In the genomic region with DNA sequence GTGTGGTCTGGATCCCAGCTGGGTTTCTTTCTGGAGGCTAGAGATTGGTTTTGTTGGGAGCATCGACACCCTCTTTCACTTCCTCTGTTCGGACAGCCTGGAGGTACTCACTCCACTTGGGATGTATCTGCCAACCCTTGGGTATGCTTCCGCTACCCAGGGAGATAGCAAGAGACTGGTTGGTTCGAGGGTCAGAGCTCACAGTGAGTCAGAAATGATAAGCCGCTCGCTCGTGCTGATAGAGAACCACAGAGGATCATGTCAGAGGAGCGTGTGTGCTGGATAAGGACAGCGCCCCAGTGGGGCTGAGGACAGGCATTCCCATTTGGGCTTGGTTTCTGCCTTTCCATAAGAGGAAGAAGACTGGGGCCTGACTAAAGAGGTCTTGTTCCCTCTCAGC, we compare ENCODE assay signal across 11 mouse cellular contexts. TPM values are rescaled to one million over a fixed set of nuclear protein-coding genes. Genes with fewer than 3 reads are reported as not detected.
DNase-seq lines count a peak whose midpoint lies in the region; ATAC-seq and TF ChIP-seq lines count a peak whose summit lies in the region.
"Had no signal": no experiment of that assay in that cellular context is flagged by ENCODE, and none has a peak within 500 bp of the region (broad histone marks: within the 10 kb centered on the region; RNA-seq: fewer than 3 reads in every experiment).

No protein-coding gene starts in this region.

- TF ChIP-seq POLR2A in MEL (IDR thresholded peaks at IDR 0.05; ENCODE audit: control insufficient read depth in 1 of 2, insufficient read depth in 1 of 2, low read depth in 1 of 2, low read length in 2 of 2, poor library complexity in 1 of 2) = peak in 1 of 2 experiments; percentile 66; a peak in 2 of 4 replicates

- H3K9me3 ChIP-seq in heart, embryonic 12.5 days (replicated peaks) = no peaks in the 10 kb centered on the region
- no peaks in the 10 kb centered on the region for H3K9me3 ChIP-seq in MEL (replicated peaks; ENCODE audit: insufficient read depth, low read length)
- H3K9me3 ChIP-seq in heart, embryonic 15.5 days (replicated peaks) = no peaks in the 10 kb centered on the region
- no peaks in the 10 kb centered on the region for H3K9me3 ChIP-seq in liver, postnatal 0 days (ENCODE audit: low read length)
- H3K9me3 ChIP-seq in hindbrain, embryonic 16.5 days (ENCODE audit: control insufficient read depth, low read length) = no peaks in the 10 kb centered on the region

- no peak for DNase-seq in heart, adult 8-10 months (ENCODE audit: low spot score)
- peak; percentile 95 for DNase-seq in MEL (ENCODE audit: low read depth, low spot score)
- DNase-seq in liver, postnatal 0 days = peak; percentile 54
- no peak for DNase-seq in thymus, postnatal 36 days
- DNase-seq in frontal cortex, postnatal 25 days (ENCODE audit: low spot score in 2 of 2) = no peak
- DNase-seq: gastrocnemius, postnatal 25 days; kidney, adult 2 months had no signal

- 0 out of 2 replicates have a peak overlapping the region, but pooled peaks have one; percentile 3 for H3K4me3 ChIP-seq in heart, embryonic 12.5 days
- peak overlapping the region in 1 of 2 experiments; percentile 3; a peak in 1 of 4 replicates for H3K4me3 ChIP-seq in MEL (ENCODE audit: control insufficient read depth in 1 of 2, insufficient read depth in 1 of 2, low read depth in 2 of 2, low read length in 2 of 2)
- H3K4me3 ChIP-seq in heart, embryonic 15.5 days = no peak overlapping the region
- peak overlapping the region; percentile 17; the same call in 1 of the 2 replicates for H3K4me3 ChIP-seq in liver, postnatal 0 days (ENCODE audit: low read depth, low read length)
- no peak overlapping the region for H3K4me3 ChIP-seq in hindbrain, embryonic 16.5 days (ENCODE audit: low read length)

- peaks cover 36% of the 10 kb centered on the region for H3K4me1 ChIP-seq in heart, embryonic 12.5 days (replicated peaks)
- H3K4me1 ChIP-seq in MEL (ENCODE audit: control insufficient read depth in 1 of 2, insufficient read depth in 2 of 2, low read length in 2 of 2) = peaks cover 20 to 47% of the 10 kb centered on the region in 2 experiments
- peaks cover 26% of the 10 kb centered on the region for H3K4me1 ChIP-seq in heart, embryonic 15.5 days (replicated peaks)
- H3K4me1 ChIP-seq in liver, postnatal 0 days (ENCODE audit: insufficient read depth) = peaks cover 14% of the 10 kb centered on the region
- no peaks in the 10 kb centered on the region; the same call in 1 of the 2 replicates for H3K4me1 ChIP-seq in hindbrain, embryonic 16.5 days (ENCODE audit: control insufficient read depth, insufficient read depth, low read depth, low read length)

- peak; percentile 17 to 53 (median 43); a peak in 5 of 6 replicates for TF ChIP-seq CTCF in MEL (IDR thresholded peaks at IDR 0.05 in 2 of 3, conservative IDR thresholded peaks at IDR 0.05 in 1 of 3; ENCODE audit: control insufficient read depth in 1 of 3, insufficient read depth in 1 of 3, low read depth in 2 of 3, low read length in 3 of 3, poor library complexity in 1 of 3, severe bottlenecking in 1 of 3)
- TF ChIP-seq CTCF in liver, postnatal 0 days (IDR thresholded peaks at IDR 0.05; ENCODE audit: low read depth) = peak; percentile 57

- H3K27ac ChIP-seq in heart, embryonic 12.5 days (ENCODE audit: poor library complexity, severe bottlenecking) = 0 out of 2 replicates have a peak overlapping the region, but pooled peaks have one; percentile 14
- peak overlapping the region; percentile 95 for H3K27ac ChIP-seq in MEL (ENCODE audit: control insufficient read depth, low read depth, low read length)
- H3K27ac ChIP-seq in heart, embryonic 15.5 days = 0 out of 2 replicates have a peak overlapping the region, but pooled peaks have one; percentile 8
- peak overlapping the region; percentile 50 for H3K27ac ChIP-seq in liver, postnatal 0 days (ENCODE audit: low read depth)
- no peak overlapping the region for H3K27ac ChIP-seq in hindbrain, embryonic 16.5 days (ENCODE audit: low read depth, low read length)

- 0 out of 2 replicates have a peak, but pooled peaks cover 9% of the 10 kb centered on the region for H3K27me3 ChIP-seq in heart, embryonic 12.5 days (replicated peaks)
- no peaks in the 10 kb centered on the region for H3K27me3 ChIP-seq in MEL (ENCODE audit: control insufficient read depth in 1 of 2, insufficient read depth in 2 of 2, low read length in 2 of 2)
- 0 out of 2 replicates have a peak, but pooled peaks cover 4% of the 10 kb centered on the region for H3K27me3 ChIP-seq in heart, embryonic 15.5 days
- H3K27me3 ChIP-seq in liver, postnatal 0 days (ENCODE audit: insufficient read depth, low read length) = 0 out of 2 replicates have a peak, but pooled peaks cover 4% of the 10 kb centered on the region
- 0 out of 2 replicates have a peak, but pooled peaks cover 2% of the 10 kb centered on the region for H3K27me3 ChIP-seq in hindbrain, embryonic 16.5 days (replicated peaks; ENCODE audit: control insufficient read depth, insufficient read depth, low read length)

- peak overlapping the region; percentile 50 for H3K4me2 ChIP-seq in heart, embryonic 12.5 days
- peak overlapping the region; percentile 52 for H3K4me2 ChIP-seq in heart, embryonic 15.5 days
- H3K4me2 ChIP-seq in liver, postnatal 0 days (ENCODE audit: low read depth, low read length) = peak overlapping the region; percentile 51
- H3K4me2 ChIP-seq in hindbrain, embryonic 16.5 days (ENCODE audit: low read length) = no peak overlapping the region

- peak; percentile 96 to 97 for TF ChIP-seq EP300 in MEL (IDR thresholded peaks at IDR 0.05; ENCODE audit: low read depth in 1 of 2, low read length in 2 of 2)
- peak; percentile 88 for TF ChIP-seq EP300 in liver, postnatal 0 days (IDR thresholded peaks at IDR 0.05; ENCODE audit: low read depth)

- H3K36me3 ChIP-seq in heart, embryonic 12.5 days = no peaks in the 10 kb centered on the region
- H3K36me3 ChIP-seq in MEL (ENCODE audit: control insufficient read depth in 1 of 2, insufficient read depth in 2 of 2, low read length in 2 of 2) = peaks cover 0 to 35% of the 10 kb centered on the region in 2 experiments; a peak in 2 of 4 replicates
- no peaks in the 10 kb centered on the region for H3K36me3 ChIP-seq in heart, embryonic 15.5 days
- H3K36me3 ChIP-seq in liver, postnatal 0 days (replicated peaks; ENCODE audit: insufficient read depth, low read length) = no peaks in the 10 kb centered on the region
- H3K36me3 ChIP-seq in hindbrain, embryonic 16.5 days (ENCODE audit: control insufficient read depth, insufficient read depth, low read length) = no peaks in the 10 kb centered on the region

- 6% methylated on average over 9 of the region's 9 CpGs for WGBS in heart, embryonic 12.5 days
- WGBS in heart, embryonic 15.5 days = 17% methylated on average over 9 of the region's 9 CpGs
- 28% methylated on average over 9 of the region's 9 CpGs for WGBS in liver, postnatal 0 days (ENCODE audit: insufficient replicate concordance)
- 72% methylated on average over 9 of the region's 9 CpGs for WGBS in hindbrain, embryonic 16.5 days

- TF ChIP-seq RAD21 in MEL (IDR thresholded peaks at IDR 0.05; ENCODE audit: low read depth, low read length) = no peak

- ATAC-seq in heart, embryonic 12.5 days (ENCODE audit: insufficient number of reproducible peaks, low FRiP score) = peak; percentile 38; the same call in 1 of the 2 replicates
- no peak; the same call in 1 of the 2 replicates for ATAC-seq in heart, embryonic 15.5 days (replicated peaks; ENCODE audit: insufficient number of reproducible peaks, insufficient read depth, low FRiP score, low read depth)
- ATAC-seq in liver, postnatal 0 days = peak; percentile 85
- no peak for ATAC-seq in hindbrain, embryonic 16.5 days

- no peaks in the 10 kb centered on the region for H3K79me2 ChIP-seq in MEL (ENCODE audit: control insufficient read depth, insufficient read depth, low read length, poor library complexity)

- peak overlapping the region; percentile 42; the same call in 1 of the 2 replicates for H3K9ac ChIP-seq in heart, embryonic 12.5 days
- H3K9ac ChIP-seq in MEL (ENCODE audit: control insufficient read depth, low read depth, low read length, poor library complexity, severe bottlenecking) = peak overlapping the region; percentile 50
- no peak overlapping the region for H3K9ac ChIP-seq in heart, embryonic 15.5 days
- H3K9ac ChIP-seq in liver, postnatal 0 days (replicated peaks) = peak overlapping the region; percentile 33; the same call in 1 of the 2 replicates
- H3K9ac ChIP-seq in hindbrain, embryonic 16.5 days (ENCODE audit: low read depth, low read length) = no peak overlapping the region

RNA-seq across cellular contexts. Expression of a gene that starts 1.9 kb away (rescaled TPM):
- polyA plus RNA-seq in heart, embryonic 12.5 days (2016; fragmentation: Nextera tagmentation; extraction: Ambion mirVana) = 1.8 and 2.2 TPM in 2 replicates
- under 1 TPM in 3 of 4 experiments, not detected in 1; 0.69 to 0.95 (median 0.85) TPM for total RNA-seq in heart, adult 8-10 months (2022)
- 2.1 and 5.5 TPM in 2 replicates for total RNA-seq in MEL (2012; rRNA removed)
- 1 to 10 TPM in 1 of 2 experiments, not detected in 1; 4.4 TPM for polyA plus RNA-seq in MEL (2012; ENCODE audit: insufficient read depth in 1 of 2, insufficient read length in 2 of 2, low read depth in 1 of 2, low replicate concordance in 2 of 2, missing spikeins in 1 of 2)
- 2.2 and 2.4 TPM in 2 replicates for polyA plus RNA-seq in heart, embryonic 15.5 days (2015; fragmentation: Nextera tagmentation; extraction: Ambion mirVana)
- 0.54 and 0.60 TPM in 2 replicates for polyA plus RNA-seq in liver, postnatal 0 days (2015; fragmentation: Nextera tagmentation; extraction: Ambion mirVana)
- 0.68 and 1.0 TPM in 2 replicates for polyA plus RNA-seq in hindbrain, embryonic 16.5 days (2015; fragmentation: Nextera tagmentation; extraction: Ambion mirVana)
- total RNA-seq: neutrophil, adult 5-6 weeks had no signal

RNA-seq across cellular contexts. Expression of a gene that starts 3.1 kb away (rescaled TPM):
- 0.24 and 0.40 TPM in 2 replicates for polyA plus RNA-seq in heart, embryonic 12.5 days (2016; fragmentation: Nextera tagmentation; extraction: Ambion mirVana)
- total RNA-seq in heart, adult 8-10 months (2022) = not detected
- 0.23 TPM in 1 of 2 replicates, not detected in the other for total RNA-seq in MEL (2012; rRNA removed)
- polyA plus RNA-seq in MEL (2012; ENCODE audit: insufficient read depth in 1 of 2, insufficient read length in 2 of 2, low read depth in 1 of 2, low replicate concordance in 2 of 2, missing spikeins in 1 of 2) = not detected
- polyA plus RNA-seq in heart, embryonic 15.5 days (2015; fragmentation: Nextera tagmentation; extraction: Ambion mirVana) = 0.29 and 0.31 TPM in 2 replicates
- polyA plus RNA-seq in liver, postnatal 0 days (2015; fragmentation: Nextera tagmentation; extraction: Ambion mirVana) = 0.19 TPM in 1 of 2 replicates, not detected in the other
- polyA plus RNA-seq in hindbrain, embryonic 16.5 days (2015; fragmentation: Nextera tagmentation; extraction: Ambion mirVana) = 0.16 and 0.34 TPM in 2 replicates
- total RNA-seq: gastrocnemius, postnatal 25 days; neutrophil, adult 5-6 weeks had no signal

RNA-seq across cellular contexts. Expression of a gene that starts 5.6 kb away (rescaled TPM):
- polyA plus RNA-seq in heart, embryonic 12.5 days (2016; fragmentation: Nextera tagmentation; extraction: Ambion mirVana) = 1.1 and 1.5 TPM in 2 replicates
- total RNA-seq in heart, adult 8-10 months (2022) = under 1 TPM in 1 of 4 experiments, not detected in 3; 0.24 TPM
- 1.4 and 3.0 TPM in 2 replicates for total RNA-seq in MEL (2012; rRNA removed)
- under 1 TPM in 1 of 2 experiments, not detected in 1; 0.88 TPM for polyA plus RNA-seq in MEL (2012; ENCODE audit: insufficient read depth in 1 of 2, insufficient read length in 2 of 2, low read depth in 1 of 2, low replicate concordance in 2 of 2, missing spikeins in 1 of 2)
- polyA plus RNA-seq in heart, embryonic 15.5 days (2015; fragmentation: Nextera tagmentation; extraction: Ambion mirVana) = 0.16 and 0.29 TPM in 2 replicates
- 4.0 and 5.3 TPM in 2 replicates for polyA plus RNA-seq in liver, postnatal 0 days (2015; fragmentation: Nextera tagmentation; extraction: Ambion mirVana)
- 0.22 TPM in 1 of 2 replicates, not detected in the other for polyA plus RNA-seq in hindbrain, embryonic 16.5 days (2015; fragmentation: Nextera tagmentation; extraction: Ambion mirVana)
- total RNA-seq: gastrocnemius, postnatal 25 days; neutrophil, adult 5-6 weeks had no signal
- polyA plus RNA-seq: kidney, adult 2 months had no signal

RNA-seq across cellular contexts. Expression of a gene that starts 9.3 kb away (rescaled TPM):
- polyA plus RNA-seq in heart, embryonic 12.5 days (2016; fragmentation: Nextera tagmentation; extraction: Ambion mirVana) = 58.9 and 65.1 TPM in 2 replicates
- total RNA-seq in heart, adult 8-10 months (2022) = 10 to 100 TPM; 60.7 to 64.8 (median 62.3) TPM
- total RNA-seq in MEL (2012; rRNA removed) = 86.9 and 126 TPM in 2 replicates
- 10 to 100 TPM in 1 of 2 experiments, not detected in 1; 96.1 TPM for polyA plus RNA-seq in MEL (2012; ENCODE audit: insufficient read depth in 1 of 2, insufficient read length in 2 of 2, low read depth in 1 of 2, low replicate concordance in 2 of 2, missing spikeins in 1 of 2)
- 64.7 and 80.1 TPM in 2 replicates for polyA plus RNA-seq in heart, embryonic 15.5 days (2015; fragmentation: Nextera tagmentation; extraction: Ambion mirVana)
- 47.3 and 49.3 TPM in 2 replicates for polyA plus RNA-seq in liver, postnatal 0 days (2015; fragmentation: Nextera tagmentation; extraction: Ambion mirVana)
- 113 and 115 TPM in 2 replicates for polyA plus RNA-seq in hindbrain, embryonic 16.5 days (2015; fragmentation: Nextera tagmentation; extraction: Ambion mirVana)

RNA-seq across cellular contexts. Expression of a gene that starts 13.8 kb away (rescaled TPM):
- 1.2 and 2.0 TPM in 2 replicates for polyA plus RNA-seq in heart, embryonic 12.5 days (2016; fragmentation: Nextera tagmentation; extraction: Ambion mirVana)
- total RNA-seq in heart, adult 8-10 months (2022) = 1 to 10 TPM in 1 of 4 experiments, under 1 TPM in 3; 0.34 to 1.0 (median 0.85) TPM
- not detected in 2 replicates for total RNA-seq in MEL (2012; rRNA removed)
- not detected for polyA plus RNA-seq in MEL (2012; ENCODE audit: insufficient read depth in 1 of 2, insufficient read length in 2 of 2, low read depth in 1 of 2, low replicate concordance in 2 of 2, missing spikeins in 1 of 2)
- 0.77 and 0.81 TPM in 2 replicates for polyA plus RNA-seq in heart, embryonic 15.5 days (2015; fragmentation: Nextera tagmentation; extraction: Ambion mirVana)
- 6.5 and 7.1 TPM in 2 replicates for polyA plus RNA-seq in liver, postnatal 0 days (2015; fragmentation: Nextera tagmentation; extraction: Ambion mirVana)
- 0.13 and 0.21 TPM in 2 replicates for polyA plus RNA-seq in hindbrain, embryonic 16.5 days (2015; fragmentation: Nextera tagmentation; extraction: Ambion mirVana)
- total RNA-seq: gastrocnemius, postnatal 25 days had no signal

Comparison
In these comparisons a context has a peak if more than half of its experiments do, and no peak if none do; other contexts are left out.
1. ATAC-seq: peak in heart, embryonic 12.5 days (single experiment) and liver, postnatal 0 days (single experiment); none in heart, embryonic 15.5 days (single experiment) and hindbrain, embryonic 16.5 days (single experiment).
2. H3K4me3 ChIP-seq: peak in heart, embryonic 12.5 days (single experiment) and liver, postnatal 0 days (single experiment); none in heart, embryonic 15.5 days (single experiment) and hindbrain, embryonic 16.5 days (single experiment).
3. H3K9ac ChIP-seq: peak in heart, embryonic 12.5 days (single experiment), MEL (single experiment) and liver, postnatal 0 days (single experiment); none in heart, embryonic 15.5 days (single experiment) and hindbrain, embryonic 16.5 days (single experiment).
4. DNase-seq: peak in MEL (single experiment) and liver, postnatal 0 days (single experiment); none in heart, adult 8-10 months (single experiment), thymus, postnatal 36 days (0 of 2) and frontal cortex, postnatal 25 days (0 of 2).